Mouse (Mus musculus): ENCODE data around the gene Cdk2ap2. TPM values are rescaled to one million over a fixed set of nuclear protein-coding genes. Genes with fewer than 3 reads are reported as not detected.

Cdk2ap2 gene
- polyA plus RNA-seq, 2 experiments = 52.5 to 101 TPM

DNA sequence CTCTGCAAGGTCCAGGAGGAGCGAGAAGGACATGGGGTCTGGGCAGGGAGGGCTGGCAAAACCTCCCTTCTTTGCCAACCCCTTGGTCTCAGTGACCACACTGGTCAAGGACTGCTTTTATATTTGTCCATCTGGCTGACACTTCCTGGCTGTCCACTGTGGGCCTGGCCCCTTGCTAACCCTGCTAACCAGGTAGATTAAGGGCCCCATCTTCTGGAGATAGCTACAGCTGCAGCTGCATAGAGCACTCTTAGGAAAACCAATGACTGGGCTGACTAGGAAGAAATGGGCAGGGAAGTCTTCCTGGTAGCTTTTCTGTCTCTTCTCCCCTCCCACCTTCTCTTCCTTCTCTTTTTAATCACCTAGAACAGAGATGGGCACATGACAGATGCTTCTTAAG, 12.0 kb upstream of the Cdk2ap2 start:
- no peak overlapping the region for H3K4me2 ChIP-seq (ENCODE audit: low read depth)
- no peak for DNase-seq (ENCODE audit: low read depth in 3 of 3, low spot score in 3 of 3)
- WGBS (ENCODE audit: insufficient replicate concordance) = 74% methylated on average over 1 of the region's 1 CpGs
- H3K4me1 ChIP-seq (replicated peaks; ENCODE audit: control insufficient read depth in 2 of 2, insufficient read depth in 2 of 2, low read length in 1 of 2) = peaks cover 13 to 15% of the 10 kb centered on the region in 2 experiments
- ATAC-seq (ENCODE audit: insufficient read depth) = no peak
- TF ChIP-seq CTCF (IDR thresholded peaks at IDR 0.05; ENCODE audit: low read depth) (peak; percentile 66), EP300 (IDR thresholded peaks at IDR 0.05; ENCODE audit: low read depth) (no peak)
- no peaks in the 10 kb centered on the region for H3K27me3 ChIP-seq (ENCODE audit: control insufficient read depth, insufficient read depth, low read length)
- H3K4me3 ChIP-seq (ENCODE audit: insufficient read depth in 1 of 2, low read depth in 2 of 2, low read length in 2 of 2) = no peak overlapping the region
- H3K27ac ChIP-seq = no peak overlapping the region
- no peak overlapping the region for H3K9ac ChIP-seq (replicated peaks)
- no peaks in the 10 kb centered on the region for H3K36me3 ChIP-seq (replicated peaks; ENCODE audit: control insufficient read depth, insufficient read depth, low read depth)
- H3K9me3 ChIP-seq (ENCODE audit: control insufficient read depth, low read length) = no peaks in the 10 kb centered on the region

GRCm38 (mm10) chr19:4086156-4086555, 10.8 kb upstream of the Cdk2ap2 start:
- Histone ChIP-seq H3K27me3 (ENCODE audit: control insufficient read depth, insufficient read depth, low read length) (no peaks in the 10 kb centered on the region), H3K4me2 (ENCODE audit: low read depth) (no peak overlapping the region), H3K9me3 (ENCODE audit: control insufficient read depth, low read length) (no peaks in the 10 kb centered on the region), H3K4me3 (ENCODE audit: insufficient read depth in 1 of 2, low read depth in 2 of 2, low read length in 2 of 2) (no peak overlapping the region), H3K36me3 (replicated peaks; ENCODE audit: control insufficient read depth, insufficient read depth, low read depth) (no peaks in the 10 kb centered on the region), H3K27ac (no peak overlapping the region), H3K9ac (replicated peaks) (no peak overlapping the region), H3K4me1 (replicated peaks; ENCODE audit: control insufficient read depth in 2 of 2, insufficient read depth in 2 of 2, low read length in 1 of 2) (peaks cover 2 to 4% of the 10 kb centered on the region in 2 experiments)
- TF ChIP-seq CTCF (IDR thresholded peaks at IDR 0.05; ENCODE audit: low read depth) (no peak), EP300 (IDR thresholded peaks at IDR 0.05; ENCODE audit: low read depth) (no peak)
- WGBS (ENCODE audit: insufficient replicate concordance) = 71% methylated on average over 15 of the region's 15 CpGs
- ATAC-seq (ENCODE audit: insufficient read depth) (no peak), DNase-seq (ENCODE audit: low read depth in 3 of 3, low spot score in 3 of 3) (no peak)

GRCm38 (mm10) chr19:4087090-4087489, 9.9 kb upstream of the Cdk2ap2 start:
- no peak overlapping the region for H3K9ac ChIP-seq (replicated peaks)
- no peak overlapping the region for H3K4me2 ChIP-seq (ENCODE audit: low read depth)
- TF ChIP-seq EP300 (IDR thresholded peaks at IDR 0.05; ENCODE audit: low read depth) (no peak), CTCF (IDR thresholded peaks at IDR 0.05; ENCODE audit: low read depth) (no peak)
- H3K4me1 ChIP-seq (replicated peaks; ENCODE audit: control insufficient read depth in 2 of 2, insufficient read depth in 2 of 2, low read length in 1 of 2) = peaks cover 0 to 2% of the 10 kb centered on the region in 2 experiments; a peak in 1 of 4 replicates
- H3K4me3 ChIP-seq (ENCODE audit: insufficient read depth in 1 of 2, low read depth in 2 of 2, low read length in 2 of 2) = no peak overlapping the region
- no peaks in the 10 kb centered on the region for H3K9me3 ChIP-seq (ENCODE audit: control insufficient read depth, low read length)
- no peaks in the 10 kb centered on the region for H3K36me3 ChIP-seq (replicated peaks; ENCODE audit: control insufficient read depth, insufficient read depth, low read depth)
- DNase-seq (ENCODE audit: low read depth in 3 of 3, low spot score in 3 of 3) (no peak), ATAC-seq (ENCODE audit: insufficient read depth) (no peak)
- WGBS (ENCODE audit: insufficient replicate concordance) = 69% methylated on average over 5 of the region's 5 CpGs
- no peak overlapping the region for H3K27ac ChIP-seq
- H3K27me3 ChIP-seq (ENCODE audit: control insufficient read depth, insufficient read depth, low read length) = no peaks in the 10 kb centered on the region

GRCm38 (mm10) chr19:4088146-4088545, 8.8 kb upstream of the Cdk2ap2 start:
- DNase-seq (ENCODE audit: low read depth in 3 of 3, low spot score in 3 of 3) (no peak), ATAC-seq (ENCODE audit: insufficient read depth) (no peak)
- Histone ChIP-seq H3K4me2 (ENCODE audit: low read depth) (no peak overlapping the region), H3K27ac (no peak overlapping the region), H3K9me3 (ENCODE audit: control insufficient read depth, low read length) (no peaks in the 10 kb centered on the region), H3K9ac (replicated peaks) (no peak overlapping the region), H3K36me3 (replicated peaks; ENCODE audit: control insufficient read depth, insufficient read depth, low read depth) (no peaks in the 10 kb centered on the region), H3K27me3 (ENCODE audit: control insufficient read depth, insufficient read depth, low read length) (no peaks in the 10 kb centered on the region), H3K4me1 (replicated peaks; ENCODE audit: control insufficient read depth in 2 of 2, insufficient read depth in 2 of 2, low read length in 1 of 2) (peaks cover 2 to 3% of the 10 kb centered on the region in 2 experiments; a peak in 1 of 4 replicates), H3K4me3 (ENCODE audit: insufficient read depth in 1 of 2, low read depth in 2 of 2, low read length in 2 of 2) (no peak overlapping the region)
- 20% methylated on average over 5 of the region's 5 CpGs for WGBS (ENCODE audit: insufficient replicate concordance)
- TF ChIP-seq CTCF (IDR thresholded peaks at IDR 0.05; ENCODE audit: low read depth) (no peak), EP300 (IDR thresholded peaks at IDR 0.05; ENCODE audit: low read depth) (no peak)

DNA sequence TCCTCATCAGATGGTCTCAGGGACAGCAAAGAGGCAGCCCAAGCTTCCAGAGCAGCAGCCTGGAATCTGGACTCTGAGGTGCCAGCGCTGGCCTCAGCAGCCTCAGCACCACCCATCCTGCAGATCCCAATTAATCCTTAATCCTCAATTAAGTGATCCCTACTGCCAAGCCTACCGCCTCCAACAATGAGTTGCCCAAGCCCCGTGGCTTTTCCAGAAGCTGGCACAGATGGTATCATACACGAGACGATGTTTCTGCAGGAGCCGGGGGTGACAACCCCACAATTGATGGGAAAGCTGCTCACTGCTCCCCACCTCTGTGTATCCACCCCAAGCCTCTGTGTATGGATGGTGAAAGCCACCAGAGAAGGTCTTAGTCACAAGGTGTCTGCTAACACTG, 7.9 kb upstream of the Cdk2ap2 start:
- WGBS (ENCODE audit: insufficient replicate concordance) = 68% methylated on average over 6 of the region's 6 CpGs
- H3K4me3 ChIP-seq (ENCODE audit: insufficient read depth in 1 of 2, low read depth in 2 of 2, low read length in 2 of 2) = no peak overlapping the region
- H3K4me2 ChIP-seq (ENCODE audit: low read depth) = no peak overlapping the region
- no peaks in the 10 kb centered on the region for H3K27me3 ChIP-seq (ENCODE audit: control insufficient read depth, insufficient read depth, low read length)
- no peaks in the 10 kb centered on the region for H3K9me3 ChIP-seq (ENCODE audit: control insufficient read depth, low read length)
- peaks cover 2 to 3% of the 10 kb centered on the region in 2 experiments; a peak in 1 of 4 replicates for H3K4me1 ChIP-seq (replicated peaks; ENCODE audit: control insufficient read depth in 2 of 2, insufficient read depth in 2 of 2, low read length in 1 of 2)
- ATAC-seq (ENCODE audit: insufficient read depth) (no peak), DNase-seq (ENCODE audit: low read depth in 3 of 3, low spot score in 3 of 3) (no peak)
- no peak for TF ChIP-seq EP300 (IDR thresholded peaks at IDR 0.05; ENCODE audit: low read depth)
- no peak for TF ChIP-seq CTCF (IDR thresholded peaks at IDR 0.05; ENCODE audit: low read depth)
- no peak overlapping the region for H3K9ac ChIP-seq (replicated peaks)
- H3K27ac ChIP-seq = no peak overlapping the region
- no peaks in the 10 kb centered on the region for H3K36me3 ChIP-seq (replicated peaks; ENCODE audit: control insufficient read depth, insufficient read depth, low read depth)

Measured in liver, embryonic 14.5 days (tissue).